Mouse (Mus musculus) embryonic fibroblast, embryonic 13.5 days (primary cell): ENCODE data around the gene Ctla2a.

Experiments used
- CTCF ChIP-seq: IDR thresholded peaks from 2 replicates; pipeline ENCODE4 v1.5.1; 2011; ENCODE audit warnings: mild to moderate bottlenecking, control low read depth, low read length, moderate library complexity, borderline replicate concordance; ENCODE audit not compliant: insufficient read depth
- POLR2A ChIP-seq: IDR thresholded peaks from 2 replicates; pipeline ENCODE4 v1.6.1; 2011; ENCODE audit warnings: low read depth, mild to moderate bottlenecking, control low read depth, low read length, moderate library complexity

DNA sequence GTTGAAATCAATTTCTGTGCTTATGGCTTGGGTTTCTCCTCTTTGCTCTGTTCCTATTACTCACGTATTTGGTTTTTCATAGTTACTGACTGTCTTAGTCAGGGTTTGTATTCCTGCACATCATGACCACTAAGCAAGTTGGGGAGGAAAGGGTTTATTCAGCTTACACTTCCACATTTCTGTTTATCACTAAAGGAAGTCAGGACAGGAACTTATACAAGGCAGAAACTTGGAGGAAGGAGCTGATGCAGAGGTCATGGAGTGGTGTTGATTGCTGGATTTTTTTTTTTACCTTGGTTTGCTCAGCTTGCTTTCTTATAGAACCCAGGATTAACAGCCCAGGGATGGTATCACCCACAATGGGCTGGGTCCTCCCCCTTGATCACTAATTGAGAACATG is 44.1 kb downstream of the Ctla2a start:
- TF ChIP-seq CTCF (no peak), POLR2A (no peak)
